ENCODE assay signal across 1 mouse cellular context in the genomic region with DNA sequence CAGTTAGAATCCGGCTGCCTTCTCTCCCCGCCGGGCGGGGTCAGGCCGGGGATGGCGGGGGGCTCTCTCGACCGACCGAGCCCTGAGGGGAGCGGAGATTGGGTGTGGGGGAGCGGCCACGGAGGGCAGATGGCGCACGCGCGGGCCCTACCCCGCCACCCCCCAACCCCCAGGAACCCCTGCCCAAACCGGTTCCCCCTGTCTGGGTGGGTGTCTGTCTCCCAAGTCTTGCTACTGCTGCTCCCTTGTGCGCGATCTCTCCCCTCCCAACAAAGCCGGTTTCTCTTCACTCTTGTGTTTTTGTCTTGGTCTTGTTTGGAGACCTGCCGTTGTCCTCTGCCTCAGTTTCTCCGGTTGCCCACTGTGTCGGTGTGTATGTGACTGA.
TF ChIP-seq lines count a peak whose summit lies in the region.

No protein-coding gene starts in this region.

TF ChIP-seq in ES-E14, 5 proteins besides CTCF, POLR2A, EP300 and RAD21 (continued from another document):
- 0 out of 2 replicates have a peak, but pooled peaks have one; percentile 8 for TF ChIP-seq HCFC1 (IDR thresholded peaks at IDR 0.05; ENCODE audit: borderline replicate concordance, insufficient read depth, low read length)
TF ChIP-seq in ES-E14: peak in this region for 1.
